Mouse (Mus musculus) G1E (cell line): ENCODE data around the gene Mgll. TPM values are rescaled to one million over a fixed set of nuclear protein-coding genes. Genes with fewer than 3 reads are reported as not detected.
A peak's percentile ranks its signal among the peaks of the same experiment; 100 is the strongest.

Experiments used
- ATAC-seq: 2 replicates; pipeline ENCODE4 v1.8.0; 2016; ENCODE audit warnings: mild to moderate bottlenecking; ENCODE audit not compliant: insufficient number of reproducible peaks, poor library complexity, low FRiP score, severe bottlenecking; ENCODE audit errors: extremely low read depth
- DNase-seq: peaks from one replicate; pipeline ENCODE4 v3.0.0; 2012; ENCODE audit warnings: low spot score
- H3K27me3 ChIP-seq: 2 replicates; pipeline ENCODE4 v1.6.1; 2012; ENCODE audit warnings: mild to moderate bottlenecking, low read length, inconsistent platforms; ENCODE audit not compliant: insufficient read depth
- H3K36me3 ChIP-seq: replicated peaks from 2 replicates; pipeline ENCODE3; 2012; ENCODE audit warnings: mild to moderate bottlenecking, inconsistent platforms
- H3K4me1 ChIP-seq: 2 replicates; pipeline ENCODE4 v1.6.1; 2012; ENCODE audit warnings: low read depth, low read length, inconsistent platforms, mixed read lengths; ENCODE audit not compliant: insufficient read depth
- H3K4me3 ChIP-seq: 2 replicates; pipeline ENCODE4 v1.5.1; 2012; ENCODE audit warnings: low read depth, mild to moderate bottlenecking, inconsistent platforms, low read length, moderate library complexity, mixed read lengths
- H3K9me3 ChIP-seq: replicated peaks from 2 replicates; pipeline ENCODE4 v1.6.1; 2012; ENCODE audit warnings: inconsistent platforms
- CTCF ChIP-seq: IDR thresholded peaks from 2 replicates; pipeline ENCODE4 v1.5.1; 2012; ENCODE audit warnings: low read depth, low read length, inconsistent platforms, mixed read lengths
- GATA1 ChIP-seq: IDR thresholded peaks from 2 replicates; pipeline ENCODE4 v1.6.1; 2012; ENCODE audit warnings: borderline replicate concordance, low read length, inconsistent platforms, mixed read lengths
- GATA2 ChIP-seq: IDR thresholded peaks from 2 replicates; pipeline ENCODE4 v1.6.1; 2012; ENCODE audit warnings: low read depth, low read length, inconsistent platforms, borderline replicate concordance
- POLR2AphosphoS5 ChIP-seq: IDR thresholded peaks from 2 replicates; pipeline ENCODE4 v1.6.1; 2012; ENCODE audit warnings: low read depth, low read length, inconsistent platforms; ENCODE audit not compliant: insufficient replicate concordance
- TAL1 ChIP-seq: conservative IDR thresholded peaks from 2 replicates; pipeline ENCODE4 v1.6.1; 2012; ENCODE audit warnings: low read depth, low read length, inconsistent platforms, mixed read lengths
- polyA plus RNA-seq: library from polyadenylated mRNA; stranded (reverse); fragments of >175 nt; gene quantifications from 2 replicates; pipeline ENCODE4 v1.2.3, GENCODE M21; 2012
- total RNA-seq, 2 experiments: library from RNA; stranded (forward) in 1 of 2; stranded (reverse) in 1 of 2; fragments of 200-1000 nt in 1 of 2; fragments of >200 nt in 1 of 2; fragmentation: Nextera tagmentation in 1 of 2; gene quantifications; 2 replicates each; pipeline ENCODE4 v1.2.3; 2014 to 2017

The Mgll gene
- total and polyA plus RNA-seq, 3 experiments, result 0.03 to 41.5 (median 0.11) TPM

- DNase-seq (peak; percentile 34), ATAC-seq (peak; percentile 52)
- Histone ChIP-seq H3K27me3 (peaks cover 12% of the 10 kb centered on the region), H3K36me3 (peaks cover 48% of the 10 kb centered on the region), H3K4me1 (peaks cover 55% of the 10 kb centered on the region), H3K4me3 (no peak overlapping the region), H3K9me3 (no peaks in the 10 kb centered on the region)
- no peak for TF ChIP-seq GATA2
- no peak for TF ChIP-seq CTCF
- TF ChIP-seq GATA1, result no peak
- TF ChIP-seq TAL1, result peak; percentile 40; the same call in 1 of the 2 replicates
Observed at GRCm38 (mm10) chr6:88833340-88834140, 109.3 kb downstream of the Mgll start.

GRCm38 (mm10) chr6:88835047-88835446 is 110.8 kb downstream of the Mgll start:
- Histone ChIP-seq H3K27me3 (peaks cover 6% of the 10 kb centered on the region), H3K36me3 (peaks cover 63% of the 10 kb centered on the region), H3K9me3 (no peaks in the 10 kb centered on the region), H3K4me1 (peaks cover 56% of the 10 kb centered on the region), H3K4me3 (peak overlapping the region; percentile 51; the same call in 1 of the 2 replicates)
- DNase-seq (peak; percentile 34), ATAC-seq (peak; percentile 67)
- no peak for TF ChIP-seq CTCF

- DNase-seq, result no peak
- Histone ChIP-seq H3K4me3 (no peak overlapping the region), H3K27me3 (no peaks in the 10 kb centered on the region), H3K4me1 (peaks cover 66% of the 10 kb centered on the region), H3K36me3 (peaks cover 69% of the 10 kb centered on the region), H3K9me3 (no peaks in the 10 kb centered on the region)
- TF ChIP-seq GATA2 (no peak), CTCF (no peak), TAL1 (no peak), POLR2AphosphoS5 (no peak), GATA1 (no peak)
- ATAC-seq, result no peak
Observed at GRCm38 (mm10) chr6:88836178-88836819, 112.1 kb downstream of the Mgll start.

- DNase-seq, result no peak
- Histone ChIP-seq H3K4me1 (peaks cover 61% of the 10 kb centered on the region), H3K36me3 (peaks cover 69% of the 10 kb centered on the region)
Observed at GRCm38 (mm10) chr6:88837999-88838398, 113.8 kb downstream of the Mgll start.

GRCm38 (mm10) chr6:88838613-88839012 is 114.4 kb downstream of the Mgll start:
- Histone ChIP-seq H3K27me3 (no peaks in the 10 kb centered on the region; the same call in 1 of the 2 replicates), H3K36me3 (peaks cover 69% of the 10 kb centered on the region), H3K9me3 (no peaks in the 10 kb centered on the region), H3K4me3 (no peak overlapping the region), H3K4me1 (peaks cover 62% of the 10 kb centered on the region)
- DNase-seq, result no peak
- TF ChIP-seq TAL1 (no peak), GATA1 (no peak), CTCF (no peak), GATA2 (no peak), POLR2AphosphoS5 (no peak)
- no peak for ATAC-seq

More at GRCm38 (mm10) chr6:88837999-88838398, 113.8 kb downstream of the Mgll start:
- no peak for TF ChIP-seq POLR2AphosphoS5
- TF ChIP-seq GATA2, result no peak
- no peak for TF ChIP-seq GATA1
- no peak for TF ChIP-seq CTCF
- TF ChIP-seq TAL1, result no peak
- no peak for ATAC-seq
- Histone ChIP-seq H3K27me3 (no peaks in the 10 kb centered on the region), H3K9me3 (no peaks in the 10 kb centered on the region), H3K4me3 (no peak overlapping the region)

GRCm38 (mm10) chr6:88839135-88839970 is 115.1 kb downstream of the Mgll start:
- ATAC-seq (no peak), DNase-seq (no peak)
- peaks cover 66% of the 10 kb centered on the region for H3K36me3 ChIP-seq
- no peak overlapping the region for H3K4me3 ChIP-seq
- H3K9me3 ChIP-seq, result no peaks in the 10 kb centered on the region
- no peaks in the 10 kb centered on the region; the same call in 1 of the 2 replicates for H3K27me3 ChIP-seq
- no peak for TF ChIP-seq CTCF
- no peak for TF ChIP-seq GATA1
- TF ChIP-seq GATA2, result no peak
- TF ChIP-seq TAL1, result no peak
- TF ChIP-seq POLR2AphosphoS5, result no peak
- peaks cover 60% of the 10 kb centered on the region for H3K4me1 ChIP-seq
